Mouse (Mus musculus): Measurements from ENCODE around the gene Cuta. TPM values are rescaled to one million over a fixed set of nuclear protein-coding genes. Genes with fewer than 3 reads are reported as not detected.
"Not testable (repeated sequence)": the region's sequence is repeated elsewhere in the genome, so short reads cannot be mapped to it uniquely, and the experiment has no call there.

Cuta gene
- polyA plus RNA-seq, 1 experiment from 2014 or later, result 138 TPM

GRCm38 (mm10) chr17:26922368-26922767, 17.0 kb downstream of the Cuta start:
- not testable (repeated sequence) for H3K27me3 ChIP-seq (ENCODE audit: control insufficient read depth, insufficient read depth, low read length); ATAC-seq (ENCODE audit: insufficient read depth, low FRiP score, low TSS enrichment); H3K9me3 ChIP-seq (ENCODE audit: control insufficient read depth, low read length); H3K4me1 ChIP-seq (ENCODE audit: control insufficient read depth, insufficient read depth, low read length); H3K9ac ChIP-seq (ENCODE audit: low read length); H3K4me3 ChIP-seq (ENCODE audit: low read depth, low read length); H3K36me3 ChIP-seq (ENCODE audit: control insufficient read depth, insufficient read depth, low read length); H3K4me2 ChIP-seq (ENCODE audit: low read depth); DNase-seq (ENCODE audit: low spot score); H3K27ac ChIP-seq (ENCODE audit: low read depth, low read length)
- WGBS, result 91% methylated on average over 5 of the region's 6 CpGs

GRCm38 (mm10) chr17:26919516-26919915, 19.9 kb downstream of the Cuta start:
- not testable (repeated sequence) for H3K4me1 ChIP-seq (ENCODE audit: control insufficient read depth, insufficient read depth, low read length); H3K36me3 ChIP-seq (ENCODE audit: control insufficient read depth, insufficient read depth, low read length); H3K27ac ChIP-seq (ENCODE audit: low read depth, low read length); H3K9ac ChIP-seq (ENCODE audit: low read length); H3K27me3 ChIP-seq (ENCODE audit: control insufficient read depth, insufficient read depth, low read length); H3K9me3 ChIP-seq (ENCODE audit: control insufficient read depth, low read length); ATAC-seq (ENCODE audit: insufficient read depth, low FRiP score, low TSS enrichment); DNase-seq (ENCODE audit: low spot score); H3K4me3 ChIP-seq (ENCODE audit: low read depth, low read length); H3K4me2 ChIP-seq (ENCODE audit: low read depth)
- 85% methylated on average over 2 of the region's 2 CpGs for WGBS

- 78% methylated on average over 2 of the region's 2 CpGs for WGBS
- H3K9ac ChIP-seq (ENCODE audit: low read length), result no peak overlapping the region
- H3K9me3 ChIP-seq (ENCODE audit: control insufficient read depth, low read length), result no peaks in the 10 kb centered on the region
- H3K36me3 ChIP-seq (ENCODE audit: control insufficient read depth, insufficient read depth, low read length), result no peaks in the 10 kb centered on the region
- ATAC-seq (ENCODE audit: insufficient read depth, low FRiP score, low TSS enrichment) (no peak), DNase-seq (ENCODE audit: low spot score) (no peak)
- H3K27me3 ChIP-seq (ENCODE audit: control insufficient read depth, insufficient read depth, low read length), result no peaks in the 10 kb centered on the region
- no peak overlapping the region for H3K27ac ChIP-seq (ENCODE audit: low read depth, low read length)
- peak overlapping the region; percentile 59 for H3K4me2 ChIP-seq (ENCODE audit: low read depth)
- H3K4me3 ChIP-seq (ENCODE audit: low read depth, low read length), result peak overlapping the region; percentile 63
- H3K4me1 ChIP-seq (ENCODE audit: control insufficient read depth, insufficient read depth, low read length), result peaks cover 3% of the 10 kb centered on the region; the same call in 1 of the 2 replicates
These were observed 21.0 kb downstream of the Cuta start for GRCm38 (mm10) chr17:26918343-26918742.

- H3K27ac ChIP-seq (ENCODE audit: low read depth, low read length); ATAC-seq (ENCODE audit: insufficient read depth, low FRiP score, low TSS enrichment); DNase-seq (ENCODE audit: low spot score); H3K27me3 ChIP-seq (ENCODE audit: control insufficient read depth, insufficient read depth, low read length); H3K36me3 ChIP-seq (ENCODE audit: control insufficient read depth, insufficient read depth, low read length); H3K9me3 ChIP-seq (ENCODE audit: control insufficient read depth, low read length); H3K4me1 ChIP-seq (ENCODE audit: control insufficient read depth, insufficient read depth, low read length): not testable (repeated sequence)
- peak overlapping the region; percentile 65 for H3K9ac ChIP-seq (ENCODE audit: low read length)
- WGBS, result 0% methylated on average over 12 of the region's 12 CpGs
- peak overlapping the region; percentile 59 for H3K4me2 ChIP-seq (ENCODE audit: low read depth)
- peak overlapping the region; percentile 63 for H3K4me3 ChIP-seq (ENCODE audit: low read depth, low read length)
These were observed 21.8 kb downstream of the Cuta start for GRCm38 (mm10) chr17:26917560-26917959.

- Histone ChIP-seq H3K27ac (ENCODE audit: low read depth, low read length) (peak within 1 kb of the TSS; percentile 27; the same call in 1 of the 2 replicates), H3K9ac (ENCODE audit: low read length) (peak within 1 kb of the TSS; percentile 65), H3K9me3 (ENCODE audit: control insufficient read depth, low read length) (no peaks in the 10 kb centered on the region), H3K4me1 (ENCODE audit: control insufficient read depth, insufficient read depth, low read length) (peaks cover 3% of the 10 kb centered on the region; the same call in 1 of the 2 replicates), H3K36me3 (ENCODE audit: control insufficient read depth, insufficient read depth, low read length) (no peaks in the 10 kb centered on the region), H3K27me3 (ENCODE audit: control insufficient read depth, insufficient read depth, low read length) (no peaks in the 10 kb centered on the region), H3K4me3 (ENCODE audit: low read depth, low read length) (peak within 1 kb of the TSS; percentile 63), H3K4me2 (ENCODE audit: low read depth) (peak within 1 kb of the TSS; percentile 59)
- DNase-seq (ENCODE audit: low spot score), result peak; percentile 100
- under 1% methylated on average over 69 of the region's 72 CpGs for WGBS
- ATAC-seq (ENCODE audit: insufficient read depth, low FRiP score, low TSS enrichment), result peak; percentile 96
These were observed 22.5 kb downstream of the Cuta start, which contains the start of gene Kifc5b for GRCm38 (mm10) chr17:26916711-26917482. TSS of gene Kifc5b (plus strand) at chr17:26917091.

GRCm38 (mm10) chr17:26915248-26915647, 24.1 kb downstream of the Cuta start:
- WGBS, result 43% methylated on average over 1 of the region's 1 CpGs
- Histone ChIP-seq H3K9me3 (ENCODE audit: control insufficient read depth, low read length) (no peaks in the 10 kb centered on the region), H3K4me3 (ENCODE audit: low read depth, low read length) (no peak overlapping the region), H3K4me2 (ENCODE audit: low read depth) (no peak overlapping the region), H3K4me1 (ENCODE audit: control insufficient read depth, insufficient read depth, low read length) (peaks cover 3% of the 10 kb centered on the region; the same call in 1 of the 2 replicates), H3K27ac (ENCODE audit: low read depth, low read length) (no peak overlapping the region), H3K27me3 (ENCODE audit: control insufficient read depth, insufficient read depth, low read length) (no peaks in the 10 kb centered on the region), H3K9ac (ENCODE audit: low read length) (no peak overlapping the region), H3K36me3 (ENCODE audit: control insufficient read depth, insufficient read depth, low read length) (no peaks in the 10 kb centered on the region)
- ATAC-seq (ENCODE audit: insufficient read depth, low FRiP score, low TSS enrichment), result no peak
- no peak for DNase-seq (ENCODE audit: low spot score)

- not testable (repeated sequence) for H3K36me3 ChIP-seq (ENCODE audit: control insufficient read depth, insufficient read depth, low read length); ATAC-seq (ENCODE audit: insufficient read depth, low FRiP score, low TSS enrichment); H3K4me2 ChIP-seq (ENCODE audit: low read depth); H3K9me3 ChIP-seq (ENCODE audit: control insufficient read depth, low read length); H3K9ac ChIP-seq (ENCODE audit: low read length); H3K27me3 ChIP-seq (ENCODE audit: control insufficient read depth, insufficient read depth, low read length); DNase-seq (ENCODE audit: low spot score); H3K4me3 ChIP-seq (ENCODE audit: low read depth, low read length); H3K27ac ChIP-seq (ENCODE audit: low read depth, low read length); H3K4me1 ChIP-seq (ENCODE audit: control insufficient read depth, insufficient read depth, low read length)
- 94% methylated on average over 14 of the region's 15 CpGs for WGBS
These were observed 31.9 kb downstream of the Cuta start for GRCm38 (mm10) chr17:26907506-26907905.

GRCm38 (mm10) chr17:26904320-26904719, 35.0 kb downstream of the Cuta start:
- Histone ChIP-seq H3K36me3 (ENCODE audit: control insufficient read depth, insufficient read depth, low read length) (no peaks in the 10 kb centered on the region), H3K4me3 (ENCODE audit: low read depth, low read length) (no peak overlapping the region), H3K9ac (ENCODE audit: low read length) (no peak overlapping the region), H3K9me3 (ENCODE audit: control insufficient read depth, low read length) (no peaks in the 10 kb centered on the region), H3K4me2 (ENCODE audit: low read depth) (no peak overlapping the region), H3K4me1 (ENCODE audit: control insufficient read depth, insufficient read depth, low read length) (no peaks in the 10 kb centered on the region), H3K27me3 (ENCODE audit: control insufficient read depth, insufficient read depth, low read length) (no peaks in the 10 kb centered on the region), H3K27ac (ENCODE audit: low read depth, low read length) (no peak overlapping the region)
- DNase-seq (ENCODE audit: low spot score) (no peak), ATAC-seq (ENCODE audit: insufficient read depth, low FRiP score, low TSS enrichment) (no peak)
- WGBS, result 57% methylated on average over 5 of the region's 5 CpGs

- Histone ChIP-seq H3K4me2 (ENCODE audit: low read depth) (no peak overlapping the region), H3K27ac (ENCODE audit: low read depth, low read length) (no peak overlapping the region), H3K9ac (ENCODE audit: low read length) (no peak overlapping the region), H3K4me3 (ENCODE audit: low read depth, low read length) (no peak overlapping the region), H3K36me3 (ENCODE audit: control insufficient read depth, insufficient read depth, low read length) (no peaks in the 10 kb centered on the region), H3K27me3 (ENCODE audit: control insufficient read depth, insufficient read depth, low read length) (no peaks in the 10 kb centered on the region), H3K4me1 (ENCODE audit: control insufficient read depth, insufficient read depth, low read length) (no peaks in the 10 kb centered on the region), H3K9me3 (ENCODE audit: control insufficient read depth, low read length) (no peaks in the 10 kb centered on the region)
- DNase-seq (ENCODE audit: low spot score) (no peak), ATAC-seq (ENCODE audit: insufficient read depth, low FRiP score, low TSS enrichment) (no peak)
- 85% methylated on average over 6 of the region's 6 CpGs for WGBS
These were observed 38.5 kb downstream of the Cuta start for GRCm38 (mm10) chr17:26900916-26901315.

Measured in neural tube, embryonic 11.5 days (tissue).